Mouse (Mus musculus): ENCODE results near the gene Myh1.

Myh1 gene

GRCm38 (mm10) chr11:67221803-67222202, 22.0 kb downstream of the Myh1 start:
- ChIA-PET CTCF (no interaction called here), POLR2A (no interaction called here)

DNA sequence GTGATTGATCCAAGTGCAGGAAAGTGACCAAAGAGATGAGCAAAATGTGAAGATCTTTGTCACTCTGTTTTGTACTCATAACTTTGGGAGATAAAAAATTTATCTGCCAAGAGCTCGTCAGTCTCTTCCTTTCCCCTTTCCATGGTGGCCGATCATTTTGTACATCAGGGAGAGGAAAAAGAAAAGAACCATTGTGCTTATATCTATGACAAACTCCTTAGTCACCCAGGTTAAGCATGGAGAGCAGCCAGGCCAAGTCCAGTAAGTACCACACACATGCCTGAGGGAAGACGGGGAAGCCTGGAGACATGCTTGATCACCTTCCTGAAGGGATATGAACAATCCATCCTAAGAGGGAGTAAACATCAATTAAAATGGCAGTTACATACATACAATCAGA, 24.6 kb downstream of the Myh1 start:
- ChIA-PET CTCF (no interaction called here), POLR2A (no interaction called here)

DNA sequence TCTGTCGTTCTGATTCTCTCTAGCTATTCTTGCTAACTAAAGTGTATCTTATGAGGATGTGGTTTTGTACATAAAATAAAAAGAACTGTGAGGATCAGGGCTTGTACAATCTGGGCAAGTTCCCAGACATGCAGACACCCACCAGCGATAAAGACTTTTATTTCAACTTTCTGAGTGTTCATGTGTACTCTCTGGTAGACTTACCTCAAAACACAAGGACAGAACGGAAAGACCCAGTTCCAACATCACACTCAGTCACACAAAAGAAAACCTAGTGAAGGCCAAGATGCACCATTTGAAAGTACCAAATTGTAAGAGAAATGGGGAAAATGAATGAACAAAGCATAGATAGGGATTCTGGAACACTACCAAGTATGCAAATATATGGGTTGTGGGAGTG, 28.9 kb downstream of the Myh1 start:
- CTCF ChIA-PET: interaction anchor here in 1 of 4 experiments (0.6 kb wide), 1 partner anchor 918 kb away, joined by 3 read pairs; no protein-coding TSS in a partner anchor
- POLR2A ChIA-PET: no interaction called here

DNA sequence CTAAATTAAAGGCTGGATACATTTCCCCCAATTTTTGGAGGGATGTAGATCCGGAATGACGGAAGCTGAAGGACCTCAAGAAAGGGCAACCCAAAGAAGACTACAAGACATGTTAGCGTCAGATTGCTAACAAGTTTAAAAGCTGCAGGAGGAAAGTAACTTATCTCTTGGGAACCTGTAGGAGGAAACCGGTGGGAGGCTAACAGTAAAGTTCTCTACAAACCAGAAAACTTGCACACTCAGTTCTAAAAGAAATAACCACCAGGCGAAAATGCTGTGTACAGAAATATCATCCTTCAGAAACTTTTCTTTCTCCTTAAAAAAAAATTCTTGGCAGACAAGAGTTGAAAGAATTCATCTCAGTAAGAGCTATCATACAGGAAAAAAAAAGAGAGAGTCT, 29.3 kb downstream of the Myh1 start:
- CTCF ChIA-PET: interaction anchor here in 2 of 4 experiments (0.6 to 1.2 kb wide), 2 partner anchors 117 to 919 kb away, joined by 3 to 6 read pairs; no protein-coding TSS in a partner anchor

GRCm38 (mm10) chr11:67229946-67230345, 30.1 kb downstream of the Myh1 start:
- ChIA-PET CTCF (interaction anchor here in 1 of 4 experiments (1.2 kb wide), 1 partner anchor 118 kb away, joined by 6 read pairs; no protein-coding TSS in a partner anchor), POLR2A (no interaction called here)

More for the DNA sequence above, 29.3 kb downstream of the Myh1 start:
- POLR2A ChIA-PET: no interaction called here

GRCm38 (mm10) chr11:67235639-67236358, 35.9 kb downstream of the Myh1 start:
- ChIA-PET CTCF (interaction anchor here in 1 of 4 experiments (1.2 kb wide), 1 partner anchor 124 kb away, joined by 3 read pairs; no protein-coding TSS in a partner anchor), POLR2A (no interaction called here)

DNA sequence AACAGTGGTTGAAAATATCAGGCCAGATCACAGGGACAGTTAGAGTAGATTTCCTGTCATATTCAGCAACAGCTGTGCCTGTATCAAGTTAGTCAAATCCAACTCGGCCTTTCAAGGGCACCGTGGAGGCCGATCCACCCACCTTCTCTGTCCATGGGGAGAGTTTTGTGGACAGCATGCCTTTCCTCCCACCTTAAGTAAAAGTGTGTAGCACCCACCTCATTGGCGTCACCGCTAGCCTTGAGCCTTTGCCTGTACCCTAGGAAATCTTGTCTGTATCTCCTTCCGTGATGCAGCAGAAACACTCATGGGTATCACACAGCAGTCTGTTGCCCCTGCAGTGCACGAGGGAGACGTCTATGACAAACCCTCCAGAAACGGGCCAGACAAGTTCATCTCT, 36.9 kb downstream of the Myh1 start:
- CTCF ChIA-PET: interaction anchor here in 1 of 4 experiments (1.2 kb wide), 1 partner anchor 125 kb away, joined by 3 read pairs; no protein-coding TSS in a partner anchor
- POLR2A ChIA-PET: no interaction called here

- POLR2A ChIA-PET: no interaction called here
- CTCF ChIA-PET: interaction anchor here in 1 of 4 experiments (0.5 kb wide), 1 partner anchor 140 kb away, joined by 3 read pairs; no protein-coding TSS in a partner anchor
Measured at GRCm38 (mm10) chr11:67237481-67238079, 37.7 kb downstream of the Myh1 start, which contains the start of gene Myh4. Myh4 (plus strand) TSS chr11:67238029.

DNA sequence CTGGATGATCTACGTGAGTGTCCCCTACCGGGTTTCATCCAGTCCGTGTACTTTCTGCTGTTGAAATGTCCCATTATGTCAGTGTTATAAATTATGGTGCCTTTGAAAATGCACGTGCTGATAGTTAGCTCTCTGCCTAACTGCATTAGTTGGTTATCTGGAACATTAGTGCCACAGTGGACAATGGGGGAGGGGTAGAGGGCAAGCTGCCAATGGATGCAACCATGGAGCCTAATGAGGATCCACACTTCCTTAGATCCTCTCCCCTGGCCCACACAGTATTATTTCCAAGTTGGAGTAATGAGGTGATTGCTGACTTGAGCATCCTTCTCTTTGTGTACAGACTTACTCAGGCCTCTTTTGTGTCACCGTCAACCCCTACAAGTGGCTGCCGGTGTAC, 41.2 kb downstream of the Myh1 start:
- CTCF ChIA-PET: no interaction called here
- POLR2A ChIA-PET: no interaction called here

- CTCF ChIA-PET: no interaction called here
- POLR2A ChIA-PET: no interaction called here
Measured at GRCm38 (mm10) chr11:67253691-67254090, 53.8 kb downstream of the Myh1 start.

DNA sequence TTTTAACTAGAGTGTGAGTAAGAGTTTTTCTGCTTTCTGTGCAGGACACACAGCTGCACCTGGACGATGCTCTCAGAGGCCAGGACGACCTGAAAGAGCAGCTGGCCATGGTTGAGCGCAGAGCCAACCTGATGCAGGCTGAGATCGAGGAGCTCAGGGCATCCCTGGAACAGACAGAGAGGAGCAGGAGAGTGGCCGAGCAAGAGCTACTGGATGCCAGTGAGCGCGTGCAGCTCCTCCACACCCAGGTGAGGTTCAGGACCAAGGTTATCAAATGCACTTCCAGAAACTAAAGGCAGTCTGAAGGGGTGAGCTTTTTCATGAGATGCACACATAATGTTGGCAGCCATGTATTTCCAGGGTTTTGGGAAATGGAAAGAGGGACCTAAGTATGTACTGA, 57.2 kb downstream of the Myh1 start:
- CTCF ChIA-PET: no interaction called here

GRCm38 (mm10) chr11:67260956-67261355, 61.1 kb downstream of the Myh1 start:
- ChIA-PET POLR2A (no interaction called here), CTCF (interaction anchor here in 1 of 4 experiments (1.1 kb wide), 1 partner anchor 159 kb away, joined by 4 read pairs; no protein-coding TSS in a partner anchor)

More for the DNA sequence above, 57.2 kb downstream of the Myh1 start:
- POLR2A ChIA-PET: no interaction called here
